Mouse (Mus musculus): ENCODE data around the gene Ntm. TPM values are rescaled to one million over a fixed set of nuclear protein-coding genes. Genes with fewer than 3 reads are reported as not detected.

Ntm gene
- polyA plus RNA-seq, 1 experiment from 2014 or later, result 11.5 TPM

DNA sequence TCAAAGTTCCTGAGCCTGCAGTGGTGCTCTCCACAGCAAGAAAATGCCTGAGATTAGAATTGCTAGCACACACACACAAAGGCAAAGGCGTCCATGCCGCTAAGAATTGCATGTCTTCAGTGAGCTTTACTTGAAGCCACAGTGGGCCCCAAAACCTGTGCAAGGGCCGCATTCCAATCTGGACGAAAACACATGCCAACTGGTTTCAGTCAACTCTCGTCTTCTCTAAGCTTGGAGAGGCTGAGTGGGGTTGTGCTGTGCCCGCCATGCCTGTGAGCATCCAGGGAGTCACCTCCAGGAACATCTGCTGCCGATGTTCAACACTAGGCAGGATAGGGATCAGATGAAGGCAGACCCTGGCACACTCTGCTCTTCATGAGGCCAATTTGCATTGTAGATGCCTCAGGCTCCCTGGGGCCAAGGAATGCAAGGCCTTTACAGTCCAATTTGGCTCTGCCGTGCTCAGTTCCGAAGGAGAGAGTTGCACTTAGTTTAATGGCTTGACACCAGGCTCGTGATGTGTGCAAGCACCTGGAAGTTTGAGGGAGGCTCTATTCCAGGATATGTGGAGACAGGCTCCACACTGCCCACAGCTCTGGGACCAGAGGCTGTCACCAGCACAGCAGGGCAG, 739.9 kb downstream of the Ntm start:
- no peaks in the 10 kb centered on the region for H3K9me3 ChIP-seq (replicated peaks; ENCODE audit: control insufficient read depth, low read length)
- H3K27me3 ChIP-seq (ENCODE audit: control insufficient read depth, insufficient read depth, low read length), result no peaks in the 10 kb centered on the region
- no peak overlapping the region for H3K4me2 ChIP-seq (ENCODE audit: low read depth, low read length)
- ATAC-seq (replicated peaks; ENCODE audit: insufficient number of reproducible peaks, low FRiP score, low TSS enrichment, low read depth) (no peak), DNase-seq (ENCODE audit: low spot score) (no peak)
- 50% methylated on average over 10 of the region's 10 CpGs for WGBS
- H3K9ac ChIP-seq (replicated peaks; ENCODE audit: low read length), result no peak overlapping the region
- H3K36me3 ChIP-seq (replicated peaks; ENCODE audit: control insufficient read depth, insufficient read depth, low read depth, low read length), result no peaks in the 10 kb centered on the region
- no peak overlapping the region for H3K4me3 ChIP-seq (ENCODE audit: low read depth, low read length)
- H3K27ac ChIP-seq (replicated peaks; ENCODE audit: low read depth, low read length), result no peak overlapping the region
- H3K4me1 ChIP-seq (ENCODE audit: control insufficient read depth, insufficient read depth, low read length), result no peaks in the 10 kb centered on the region

GRCm38 (mm10) chr9:29220941-29221615, 741.9 kb downstream of the Ntm start:
- no peaks in the 10 kb centered on the region for H3K9me3 ChIP-seq (replicated peaks; ENCODE audit: control insufficient read depth, low read length)
- no peak overlapping the region for H3K4me3 ChIP-seq (ENCODE audit: low read depth, low read length)
- H3K9ac ChIP-seq (replicated peaks; ENCODE audit: low read length), result no peak overlapping the region
- DNase-seq (ENCODE audit: low spot score) (peak; percentile 1), ATAC-seq (replicated peaks; ENCODE audit: insufficient number of reproducible peaks, low FRiP score, low TSS enrichment, low read depth) (no peak)
- no peaks in the 10 kb centered on the region for H3K36me3 ChIP-seq (replicated peaks; ENCODE audit: control insufficient read depth, insufficient read depth, low read depth, low read length)
- 19% methylated on average over 5 of the region's 5 CpGs for WGBS
- H3K27me3 ChIP-seq (ENCODE audit: control insufficient read depth, insufficient read depth, low read length), result no peaks in the 10 kb centered on the region
- H3K4me2 ChIP-seq (ENCODE audit: low read depth, low read length), result no peak overlapping the region
- H3K27ac ChIP-seq (replicated peaks; ENCODE audit: low read depth, low read length), result no peak overlapping the region
- H3K4me1 ChIP-seq (ENCODE audit: control insufficient read depth, insufficient read depth, low read length), result no peaks in the 10 kb centered on the region

GRCm38 (mm10) chr9:29220493-29220892, 742.4 kb downstream of the Ntm start:
- 33% methylated on average over 11 of the region's 11 CpGs for WGBS
- H3K36me3 ChIP-seq (replicated peaks; ENCODE audit: control insufficient read depth, insufficient read depth, low read depth, low read length), result no peaks in the 10 kb centered on the region
- peak; percentile 36 for DNase-seq (ENCODE audit: low spot score)
- H3K4me3 ChIP-seq (ENCODE audit: low read depth, low read length), result no peak overlapping the region
- H3K27me3 ChIP-seq (ENCODE audit: control insufficient read depth, insufficient read depth, low read length), result no peaks in the 10 kb centered on the region
- no peak overlapping the region for H3K4me2 ChIP-seq (ENCODE audit: low read depth, low read length)
- no peak for ATAC-seq (replicated peaks; ENCODE audit: insufficient number of reproducible peaks, low FRiP score, low TSS enrichment, low read depth)
- no peaks in the 10 kb centered on the region for H3K9me3 ChIP-seq (replicated peaks; ENCODE audit: control insufficient read depth, low read length)
- H3K27ac ChIP-seq (replicated peaks; ENCODE audit: low read depth, low read length), result no peak overlapping the region
- no peak overlapping the region for H3K9ac ChIP-seq (replicated peaks; ENCODE audit: low read length)
- H3K4me1 ChIP-seq (ENCODE audit: control insufficient read depth, insufficient read depth, low read length), result no peaks in the 10 kb centered on the region

- H3K4me2 ChIP-seq (ENCODE audit: low read depth, low read length), result no peak overlapping the region
- no peaks in the 10 kb centered on the region for H3K27me3 ChIP-seq (ENCODE audit: control insufficient read depth, insufficient read depth, low read length)
- no peaks in the 10 kb centered on the region for H3K4me1 ChIP-seq (ENCODE audit: control insufficient read depth, insufficient read depth, low read length)
- H3K4me3 ChIP-seq (ENCODE audit: low read depth, low read length), result no peak overlapping the region
- H3K36me3 ChIP-seq (replicated peaks; ENCODE audit: control insufficient read depth, insufficient read depth, low read depth, low read length), result no peaks in the 10 kb centered on the region
- 87% methylated on average over 7 of the region's 7 CpGs for WGBS
- no peak overlapping the region for H3K27ac ChIP-seq (replicated peaks; ENCODE audit: low read depth, low read length)
- ATAC-seq (replicated peaks; ENCODE audit: insufficient number of reproducible peaks, low FRiP score, low TSS enrichment, low read depth) (no peak), DNase-seq (ENCODE audit: low spot score) (no peak)
- H3K9me3 ChIP-seq (replicated peaks; ENCODE audit: control insufficient read depth, low read length), result no peaks in the 10 kb centered on the region
- no peak overlapping the region for H3K9ac ChIP-seq (replicated peaks; ENCODE audit: low read length)
Measured at GRCm38 (mm10) chr9:29217951-29218350, 745.0 kb downstream of the Ntm start.

DNA sequence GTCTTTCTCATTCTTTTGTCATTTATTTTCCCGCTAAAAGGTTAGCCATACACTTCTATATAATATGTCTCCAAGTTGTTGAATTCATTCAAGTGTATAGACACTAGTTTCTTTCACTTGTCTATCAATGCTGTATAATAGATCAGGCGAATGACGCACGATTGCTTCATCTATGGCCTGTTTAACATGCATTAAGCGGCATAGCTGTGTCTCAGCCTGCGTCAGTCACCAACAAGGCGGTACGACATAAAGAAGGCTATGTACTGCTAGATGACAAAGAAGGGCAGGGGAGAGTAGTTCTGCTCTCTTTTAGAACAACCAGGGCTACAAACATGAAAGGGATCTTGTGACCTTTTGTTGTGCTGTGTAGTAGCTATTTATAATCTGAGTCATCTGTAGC, 746.4 kb downstream of the Ntm start:
- no peak for DNase-seq (ENCODE audit: low spot score)
- 82% methylated on average over 8 of the region's 8 CpGs for WGBS
- Histone ChIP-seq H3K4me2 (ENCODE audit: low read depth, low read length) (no peak overlapping the region), H3K4me3 (ENCODE audit: low read depth, low read length) (no peak overlapping the region), H3K27me3 (ENCODE audit: control insufficient read depth, insufficient read depth, low read length) (no peaks in the 10 kb centered on the region), H3K9me3 (replicated peaks; ENCODE audit: control insufficient read depth, low read length) (no peaks in the 10 kb centered on the region), H3K4me1 (ENCODE audit: control insufficient read depth, insufficient read depth, low read length) (no peaks in the 10 kb centered on the region), H3K27ac (replicated peaks; ENCODE audit: low read depth, low read length) (no peak overlapping the region), H3K9ac (replicated peaks; ENCODE audit: low read length) (no peak overlapping the region), H3K36me3 (replicated peaks; ENCODE audit: control insufficient read depth, insufficient read depth, low read depth, low read length) (no peaks in the 10 kb centered on the region)
- no peak for ATAC-seq (replicated peaks; ENCODE audit: insufficient number of reproducible peaks, low FRiP score, low TSS enrichment, low read depth)

- DNase-seq (ENCODE audit: low spot score) (no peak), ATAC-seq (replicated peaks; ENCODE audit: insufficient number of reproducible peaks, low FRiP score, low TSS enrichment, low read depth) (no peak)
- H3K4me2 ChIP-seq (ENCODE audit: low read depth, low read length), result no peak overlapping the region
- no peaks in the 10 kb centered on the region for H3K36me3 ChIP-seq (replicated peaks; ENCODE audit: control insufficient read depth, insufficient read depth, low read depth, low read length)
- H3K9me3 ChIP-seq (replicated peaks; ENCODE audit: control insufficient read depth, low read length), result no peaks in the 10 kb centered on the region
- H3K27ac ChIP-seq (replicated peaks; ENCODE audit: low read depth, low read length), result no peak overlapping the region
- 93% methylated on average over 2 of the region's 2 CpGs for WGBS
- H3K4me3 ChIP-seq (ENCODE audit: low read depth, low read length), result no peak overlapping the region
- no peak overlapping the region for H3K9ac ChIP-seq (replicated peaks; ENCODE audit: low read length)
- no peaks in the 10 kb centered on the region for H3K4me1 ChIP-seq (ENCODE audit: control insufficient read depth, insufficient read depth, low read length)
- H3K27me3 ChIP-seq (ENCODE audit: control insufficient read depth, insufficient read depth, low read length), result no peaks in the 10 kb centered on the region
Measured at GRCm38 (mm10) chr9:29215796-29216195, 747.1 kb downstream of the Ntm start.

DNA sequence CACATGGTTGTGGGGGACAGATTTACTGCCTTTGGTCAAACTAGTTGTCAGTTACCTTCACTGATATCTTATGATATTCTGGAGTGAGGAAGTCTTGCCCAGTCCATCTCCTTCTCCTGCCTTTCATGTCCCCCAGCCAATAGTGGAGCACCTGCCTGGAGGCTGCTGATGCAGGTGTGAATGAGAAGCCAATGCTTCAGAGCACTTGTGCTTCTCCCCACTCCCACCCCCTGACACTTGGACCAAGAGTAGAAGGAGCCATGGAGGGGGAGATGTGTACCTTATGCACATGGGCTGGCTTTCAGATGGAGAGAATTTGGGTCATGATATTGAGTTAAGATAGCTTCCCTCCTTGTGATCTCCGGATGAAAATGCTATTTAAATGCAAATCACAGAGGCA, 747.7 kb downstream of the Ntm start:
- Histone ChIP-seq H3K27ac (replicated peaks; ENCODE audit: low read depth, low read length) (no peak overlapping the region), H3K27me3 (ENCODE audit: control insufficient read depth, insufficient read depth, low read length) (no peaks in the 10 kb centered on the region), H3K9ac (replicated peaks; ENCODE audit: low read length) (no peak overlapping the region), H3K4me3 (ENCODE audit: low read depth, low read length) (no peak overlapping the region), H3K4me1 (ENCODE audit: control insufficient read depth, insufficient read depth, low read length) (no peaks in the 10 kb centered on the region), H3K36me3 (replicated peaks; ENCODE audit: control insufficient read depth, insufficient read depth, low read depth, low read length) (no peaks in the 10 kb centered on the region), H3K4me2 (ENCODE audit: low read depth, low read length) (no peak overlapping the region), H3K9me3 (replicated peaks; ENCODE audit: control insufficient read depth, low read length) (no peaks in the 10 kb centered on the region)
- no peak for DNase-seq (ENCODE audit: low spot score)
- ATAC-seq (replicated peaks; ENCODE audit: insufficient number of reproducible peaks, low FRiP score, low TSS enrichment, low read depth), result no peak
- 78% methylated on average over 1 of the region's 1 CpGs for WGBS

DNA sequence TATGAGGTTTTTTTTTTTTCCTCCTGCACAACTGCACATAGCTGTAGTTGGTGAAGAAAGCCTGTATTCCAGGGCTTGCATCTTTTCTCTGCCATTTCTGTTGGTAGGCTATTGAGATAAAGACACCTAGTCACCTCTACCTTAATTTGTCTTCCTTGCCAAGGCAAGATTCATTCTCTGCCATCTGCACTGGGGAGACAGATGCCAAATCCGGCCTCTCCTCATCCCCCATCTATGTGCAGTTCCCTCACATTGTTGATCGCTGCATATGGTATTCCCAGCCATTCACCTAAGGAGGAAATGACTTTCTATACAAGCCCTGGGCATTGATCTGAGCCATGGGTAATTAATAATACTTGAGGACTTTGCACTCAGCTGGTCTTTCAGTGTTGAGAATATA, 753.7 kb downstream of the Ntm start:
- Histone ChIP-seq H3K27ac (replicated peaks; ENCODE audit: low read depth, low read length) (no peak overlapping the region), H3K4me1 (ENCODE audit: control insufficient read depth, insufficient read depth, low read length) (no peaks in the 10 kb centered on the region), H3K9ac (replicated peaks; ENCODE audit: low read length) (no peak overlapping the region), H3K4me2 (ENCODE audit: low read depth, low read length) (no peak overlapping the region), H3K36me3 (replicated peaks; ENCODE audit: control insufficient read depth, insufficient read depth, low read depth, low read length) (no peaks in the 10 kb centered on the region), H3K27me3 (ENCODE audit: control insufficient read depth, insufficient read depth, low read length) (no peaks in the 10 kb centered on the region), H3K9me3 (replicated peaks; ENCODE audit: control insufficient read depth, low read length) (no peaks in the 10 kb centered on the region), H3K4me3 (ENCODE audit: low read depth, low read length) (no peak overlapping the region)
- DNase-seq (ENCODE audit: low spot score) (no peak), ATAC-seq (replicated peaks; ENCODE audit: insufficient number of reproducible peaks, low FRiP score, low TSS enrichment, low read depth) (no peak)
- WGBS, result 92% methylated on average over 2 of the region's 2 CpGs
